Mouse (Mus musculus) embryo, embryonic 10.5 days (tissue): ENCODE data around the gene Ak5.

Experiments
- DNase-seq: peaks from one replicate; pipeline ENCODE4 v3.0.0-alpha.2; 2015; ENCODE audit warnings: low spot score

Gene Ak5

GRCm38 (mm10) chr3:152428925-152429324 is 239.2 kb downstream of the Ak5 start:
- no peak for DNase-seq
